Mouse (Mus musculus): ENCODE measurements at regions not wholly inside any gene's neighbourhood (a gene's known extent, or its start where the extent isn't known, plus 50 kb on each side); places are given as distances from the start of the nearest gene placed in this dataset.

DNA sequence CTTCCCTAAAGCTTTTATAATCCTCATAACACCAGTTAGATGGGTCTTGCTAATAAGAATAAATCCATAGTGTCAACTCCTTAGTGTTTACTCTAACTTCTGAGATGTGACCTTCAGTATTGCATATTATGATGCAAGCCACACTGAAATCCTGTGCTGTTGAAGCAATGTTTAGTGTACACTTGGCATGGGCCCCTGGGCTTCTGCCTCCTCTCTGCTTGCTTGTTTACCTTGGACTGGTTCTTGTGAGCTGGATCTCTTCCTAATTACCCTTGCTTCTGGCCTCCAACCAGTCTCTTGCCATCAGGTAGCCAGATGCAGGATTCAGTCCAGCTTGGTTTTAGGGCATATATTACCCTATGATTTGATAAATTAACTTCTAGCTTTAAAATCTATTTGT is 57.0 kb downstream of the Rgs2 start:
- peak; percentile 32 to 50 for DNase-seq

DNA sequence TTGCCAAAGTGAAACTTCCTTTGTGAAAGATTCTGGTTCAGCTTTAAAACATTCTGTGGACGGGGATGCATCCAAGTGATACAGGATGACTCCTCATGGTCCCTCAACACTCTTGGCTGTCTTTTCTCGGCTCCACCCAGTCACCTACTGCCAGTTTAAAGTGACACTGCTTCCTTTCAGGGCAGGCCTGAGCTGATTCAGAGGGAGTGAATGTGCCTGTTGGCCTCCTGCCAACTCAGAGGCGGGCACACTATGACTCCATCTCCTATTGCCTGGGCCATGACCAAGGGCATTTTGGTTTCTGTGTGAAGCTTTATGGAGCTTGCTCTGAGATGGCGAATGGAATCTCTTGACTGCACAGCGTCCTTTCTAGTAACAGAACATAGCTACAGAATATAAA is 62.5 kb downstream of the Rgs2 start:
- DNase-seq: peak; percentile 48 to 70

DNA sequence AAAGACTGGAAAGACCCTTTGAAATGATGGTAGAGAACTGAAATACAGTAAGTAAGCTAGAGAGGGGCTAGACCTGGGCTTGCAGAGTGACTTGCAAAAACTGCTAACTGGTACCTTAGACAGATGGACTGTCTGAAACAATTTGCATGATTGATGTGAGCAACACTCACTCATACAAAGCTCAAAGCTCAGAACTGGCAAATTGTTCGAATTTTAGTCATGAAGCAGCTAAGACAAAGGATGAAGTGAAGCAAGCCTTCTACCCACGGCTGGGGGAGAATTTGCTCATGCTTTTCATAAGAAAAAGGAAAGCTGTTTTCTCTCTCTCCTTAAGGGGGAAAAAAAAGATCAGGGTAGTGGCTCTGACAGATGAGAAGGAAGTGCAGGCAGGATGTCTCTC is 64.5 kb downstream of the Rgs2 start:
- DNase-seq: no peak

DNA sequence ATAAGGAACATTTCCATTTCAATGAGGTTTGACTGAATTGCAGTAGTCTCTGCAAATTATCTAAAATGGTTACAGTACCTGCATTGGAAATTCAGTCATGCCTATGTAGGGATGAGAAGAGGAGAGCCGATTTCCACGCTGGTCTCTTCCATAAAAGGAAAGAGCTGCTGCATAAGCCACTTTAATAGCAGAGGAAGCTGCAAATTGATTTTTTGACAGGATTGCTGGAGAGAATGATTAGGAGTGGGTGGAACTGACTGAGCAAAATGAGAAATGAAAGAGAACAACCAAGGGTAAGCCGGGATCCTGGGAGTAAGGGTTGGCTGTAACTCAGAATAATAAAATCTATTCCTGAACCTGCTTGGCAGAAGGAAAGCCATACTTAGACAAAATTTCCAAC is 65.4 kb downstream of the Rgs2 start:
- no peak for DNase-seq

DNA sequence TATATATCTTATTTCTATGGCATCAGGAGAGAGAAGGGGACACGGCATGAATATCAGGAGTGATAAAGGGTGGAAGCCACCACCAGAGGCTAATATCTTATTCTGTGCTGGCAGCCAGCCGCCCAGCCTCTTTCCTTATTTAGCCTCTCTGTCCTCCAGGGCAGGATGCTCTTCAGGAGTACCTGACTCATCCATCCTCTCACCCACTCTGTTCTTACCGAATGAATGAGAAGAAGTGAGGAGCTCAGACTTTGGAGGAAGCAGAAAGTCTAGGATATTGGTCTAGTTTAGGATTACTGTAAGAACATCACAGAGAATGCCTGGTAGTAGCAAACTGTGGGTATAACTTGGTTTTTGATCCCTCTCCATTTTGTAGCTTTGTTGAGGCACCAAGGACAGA is 73.2 kb downstream of the Rgs2 start:
- no peak for DNase-seq

DNA sequence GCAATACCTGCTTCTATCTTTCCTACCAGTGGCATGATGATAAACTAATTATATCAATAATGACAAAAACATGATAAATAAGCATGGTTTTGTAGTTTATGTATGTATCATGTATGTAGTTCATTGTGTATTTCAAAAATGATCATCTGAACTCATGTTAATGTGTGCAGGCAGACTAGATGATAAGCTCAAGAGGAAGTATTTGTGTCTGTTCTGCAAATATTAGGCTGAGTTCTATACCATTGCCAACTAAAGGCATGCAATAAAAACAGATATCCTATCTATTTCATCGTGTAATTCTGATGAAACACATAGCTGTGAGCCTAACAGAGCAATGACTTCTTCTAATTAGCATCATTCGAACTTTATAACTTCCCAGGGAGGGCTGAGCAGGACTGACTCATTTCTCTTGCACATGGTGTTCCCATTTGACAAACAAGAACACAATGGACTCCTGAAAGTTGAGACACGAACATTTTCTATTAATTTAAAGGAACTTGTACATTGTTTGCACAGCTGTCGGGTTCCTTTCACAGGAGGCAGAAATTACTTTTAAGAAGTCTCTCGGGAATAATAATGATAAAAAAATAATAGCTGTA is 74.3 kb downstream of the Rgs2 start:
- DNase-seq: no peak

DNA sequence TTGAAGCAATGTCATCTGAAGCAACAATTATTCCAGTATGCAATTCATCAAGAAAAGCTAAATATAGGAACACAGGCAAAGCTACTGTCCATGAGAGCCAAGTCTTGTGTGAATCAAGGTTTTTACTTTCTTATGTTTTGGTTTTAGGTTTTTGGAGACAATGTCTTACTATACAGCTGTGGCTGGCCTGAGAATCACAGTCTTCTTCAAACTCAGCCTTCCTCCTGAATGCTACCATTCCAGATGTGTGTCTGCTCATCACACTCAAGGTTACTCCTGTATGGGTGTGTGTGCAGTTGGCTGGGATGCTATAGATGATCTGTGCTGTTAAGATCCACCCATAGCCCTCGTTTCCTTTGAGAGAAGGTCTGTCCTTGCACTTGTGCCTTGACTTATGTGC is 81.5 kb downstream of the Rgs2 start:
- no peak for DNase-seq

DNA sequence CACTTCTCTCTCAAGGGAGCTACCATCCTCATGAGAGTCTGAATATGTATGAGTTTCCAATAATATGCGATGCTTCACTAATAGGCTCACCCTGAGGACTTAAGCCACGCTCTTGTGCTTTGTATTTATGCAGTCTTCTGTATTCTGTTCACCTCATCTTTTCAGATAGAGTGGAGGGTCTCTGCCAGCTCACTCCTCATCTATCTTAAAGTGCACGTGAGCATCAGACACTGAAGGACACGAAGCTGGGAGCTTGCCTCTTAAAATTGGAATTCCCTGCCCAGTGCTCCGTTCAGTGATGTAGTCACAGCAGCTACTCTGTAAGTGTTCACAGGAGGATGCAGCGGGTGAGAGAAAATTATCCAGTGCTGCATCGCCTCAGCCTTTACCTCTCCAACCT is 83.7 kb downstream of the Rgs2 start:
- DNase-seq: no peak

DNA sequence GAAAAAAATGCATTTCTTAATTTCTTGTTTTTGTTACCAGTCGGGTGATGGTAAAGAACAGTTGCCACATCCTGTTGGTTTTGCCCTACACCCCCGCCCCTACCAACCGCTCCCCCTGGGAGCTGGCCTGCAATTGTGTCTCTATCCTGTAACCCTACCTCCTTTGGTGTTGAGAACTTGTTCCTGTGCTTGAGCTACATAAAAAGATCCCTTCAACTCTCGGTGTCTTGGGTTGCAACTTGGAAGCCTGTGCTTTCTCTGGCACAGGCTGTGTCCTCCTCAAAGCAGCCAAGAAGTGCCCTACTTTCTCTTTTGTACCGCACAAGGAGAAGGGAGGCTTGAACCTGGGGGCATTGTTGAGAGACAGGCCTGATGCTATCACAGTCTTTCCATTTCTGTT is 85.0 kb downstream of the Rgs2 start:
- peak; percentile 27 to 50 for DNase-seq

DNA sequence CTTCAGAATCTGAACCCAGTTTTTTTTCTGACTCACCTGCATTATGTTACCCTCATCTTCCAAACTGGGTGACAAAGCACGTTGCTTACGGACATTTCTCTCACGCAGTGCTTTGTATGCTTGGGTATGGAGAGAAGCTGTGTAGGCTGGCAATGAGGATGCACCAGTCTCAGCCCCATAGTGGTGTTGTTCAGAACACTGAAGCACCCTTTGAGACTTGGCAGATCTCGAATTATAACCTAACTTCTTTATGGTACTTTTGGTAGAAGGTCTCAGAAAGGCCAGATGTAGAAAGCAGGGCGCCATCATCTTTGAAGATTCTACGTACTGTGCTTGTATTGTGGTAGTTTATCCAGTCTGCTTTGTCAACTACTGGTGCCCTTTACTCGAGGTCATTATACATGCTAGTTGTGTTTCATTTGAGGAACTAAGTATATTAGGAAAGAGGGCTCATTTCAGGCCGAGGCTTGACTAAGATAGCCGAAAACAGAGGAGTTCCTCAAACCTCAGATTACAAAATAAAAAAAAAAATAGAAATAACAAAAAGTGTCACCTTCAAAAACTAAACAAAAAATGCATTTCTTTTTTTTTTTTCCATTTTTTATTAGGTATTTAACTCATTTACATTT is 85.7 kb downstream of the Rgs2 start:
- peak in 1 of 2 experiments; percentile 16 for DNase-seq

DNA sequence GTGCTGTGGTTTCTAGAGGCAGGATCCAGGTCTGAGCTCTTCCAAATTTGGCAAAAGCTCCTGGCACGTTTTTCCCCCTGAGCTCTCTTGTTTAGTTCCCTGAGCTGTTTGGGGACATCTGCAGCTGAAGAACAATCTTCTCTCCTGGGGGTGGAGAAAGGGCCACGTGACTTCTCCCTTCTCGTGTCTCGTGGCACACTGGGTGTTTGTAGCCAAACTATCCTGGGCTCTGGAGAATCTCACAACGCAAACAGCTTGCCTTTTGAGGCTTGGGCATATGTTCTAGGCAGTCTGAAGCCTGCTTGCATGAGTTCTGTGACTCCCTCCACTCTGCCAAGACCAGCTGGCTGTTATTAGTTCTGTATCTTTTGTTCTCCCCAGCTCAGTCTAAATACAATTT is 86.3 kb downstream of the Rgs2 start:
- peak; percentile 38 to 41 for DNase-seq

DNA sequence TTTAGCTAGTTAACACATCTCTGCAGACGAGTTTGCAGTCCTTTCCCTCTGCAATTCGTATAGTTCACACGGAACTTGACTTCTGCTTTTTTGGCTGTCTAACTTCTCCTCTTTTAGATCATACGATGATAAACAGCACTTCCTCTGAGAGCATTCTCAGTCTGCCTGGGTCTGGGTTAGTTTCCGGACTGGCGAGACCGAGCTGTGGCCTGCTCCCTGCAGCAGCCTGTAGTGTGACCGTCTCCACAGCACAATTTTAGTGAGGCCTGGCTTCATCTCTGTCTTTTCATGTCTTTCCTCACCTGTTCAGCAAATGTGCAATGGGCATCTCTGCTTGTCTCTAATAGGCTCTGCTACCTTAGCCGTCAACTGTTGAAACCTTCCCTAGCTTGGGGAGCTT is 87.4 kb downstream of the Rgs2 start:
- peak; percentile 65 for DNase-seq

DNA sequence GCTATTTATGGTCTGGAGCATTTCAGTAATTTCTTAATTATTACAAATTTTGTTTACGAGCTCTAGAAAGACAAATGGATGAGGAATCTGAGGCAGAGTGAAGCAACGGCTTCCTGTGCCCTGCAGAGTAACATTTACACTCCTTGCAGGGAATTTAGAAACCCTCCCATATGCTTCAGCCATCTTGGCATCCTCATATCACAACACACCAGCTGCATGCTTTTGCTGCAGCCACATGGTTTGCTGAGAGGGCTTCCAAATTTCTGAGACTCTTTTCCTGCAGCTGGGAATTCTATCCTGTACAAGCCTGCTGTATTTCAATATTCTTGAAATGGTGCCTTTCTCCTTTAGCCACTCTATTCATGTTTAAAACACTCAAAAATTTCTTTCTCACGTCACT is 91.4 kb downstream of the Rgs2 start:
- DNase-seq: no peak

DNA sequence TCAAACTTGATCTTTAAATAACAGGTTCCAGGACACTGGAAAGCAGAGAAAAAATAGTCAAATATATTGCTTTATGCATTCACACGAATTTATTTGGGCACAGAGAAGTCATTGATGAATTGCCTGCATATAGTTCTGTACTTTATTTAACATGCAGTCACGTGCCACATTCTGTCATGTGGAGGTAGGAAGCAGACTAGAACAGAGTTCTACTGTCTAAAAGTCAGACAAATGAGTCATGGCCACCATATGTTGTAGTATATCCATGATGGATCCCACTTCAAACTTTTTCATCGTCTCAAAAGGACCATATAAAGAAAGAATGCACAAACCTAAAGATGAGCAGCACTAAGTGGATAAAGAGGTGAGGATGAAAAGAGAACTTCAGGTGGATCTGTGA is 92.7 kb downstream of the Rgs2 start:
- no peak for DNase-seq

DNA sequence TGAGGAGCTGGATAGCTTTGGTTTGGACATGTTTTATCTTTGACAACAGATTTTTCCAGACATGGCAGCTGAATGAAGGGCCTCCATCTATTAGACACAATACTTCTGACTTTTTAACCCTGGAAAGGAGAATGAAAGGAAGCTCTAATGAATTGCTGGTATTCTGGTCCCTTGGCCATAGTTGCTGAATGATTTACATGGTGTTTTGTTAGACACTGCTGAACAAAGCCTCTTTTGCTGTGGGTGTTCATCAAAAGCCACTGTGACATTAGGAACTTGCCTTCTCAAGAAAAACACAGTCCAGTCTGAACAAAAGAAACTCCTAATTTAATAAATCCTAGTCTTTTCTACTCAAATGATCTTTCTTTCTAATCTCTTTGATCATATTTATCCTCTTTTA is 93.4 kb downstream of the Rgs2 start:
- DNase-seq: no peak

DNA sequence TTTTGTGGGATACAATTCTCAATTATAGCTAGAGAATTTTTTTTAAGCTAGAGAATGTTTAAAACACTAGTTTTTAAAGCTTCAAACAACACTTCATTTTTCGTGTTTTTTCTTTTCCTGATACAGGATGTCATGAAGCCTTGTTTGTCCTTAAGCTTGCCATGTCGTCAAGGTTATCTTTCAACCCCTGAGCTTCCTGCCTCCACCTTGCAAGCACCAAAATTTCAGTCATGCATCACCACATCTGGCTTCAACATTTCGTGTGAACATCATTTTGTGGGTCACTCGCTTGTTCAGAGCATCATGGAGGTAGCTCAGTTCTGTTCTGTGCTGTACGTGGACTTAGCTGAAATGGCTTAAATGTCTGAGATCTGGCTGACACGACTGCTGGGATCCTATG is 96.6 kb downstream of the Rgs2 start:
- no peak for DNase-seq

DNA sequence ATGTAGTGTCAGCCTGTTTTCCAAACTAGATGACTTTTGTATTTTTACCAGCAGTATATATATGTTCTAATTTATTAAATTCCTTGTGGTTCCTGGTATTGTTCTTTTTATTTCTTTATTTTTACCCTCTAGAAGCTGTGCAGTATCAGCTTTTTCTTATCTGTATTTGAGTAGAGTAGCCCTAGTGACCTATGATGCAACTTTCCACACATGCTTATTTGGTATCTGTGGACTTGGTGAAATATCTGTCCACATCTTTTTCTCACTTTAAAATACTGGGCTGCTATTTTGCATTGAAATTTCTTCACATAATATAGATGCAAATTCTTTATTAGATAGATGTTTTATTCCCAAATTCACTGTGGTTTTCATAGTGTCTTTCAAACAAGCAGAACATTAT is 97.1 kb downstream of the Rgs2 start:
- DNase-seq: no peak

DNA sequence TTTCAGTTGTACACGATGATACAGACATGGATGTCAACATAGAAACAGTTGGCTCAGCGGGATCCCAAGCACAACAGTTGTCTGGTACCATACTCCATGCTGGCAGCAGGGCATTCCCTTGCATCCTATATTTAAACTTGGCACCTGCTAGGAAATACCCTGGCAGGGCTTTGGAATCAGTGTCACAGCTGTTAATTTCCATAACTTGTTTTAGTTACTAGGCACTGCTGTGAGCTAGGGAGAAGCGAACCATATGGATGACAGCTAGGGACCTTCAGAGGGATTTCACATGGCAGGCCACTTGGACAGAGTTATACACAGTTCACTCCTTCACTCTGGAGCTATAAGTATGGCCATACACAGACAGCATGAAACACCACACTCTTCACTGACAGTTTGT is 100.0 kb downstream of the Rgs2 start:
- peak in 1 of 2 experiments; percentile 28 for DNase-seq

DNA sequence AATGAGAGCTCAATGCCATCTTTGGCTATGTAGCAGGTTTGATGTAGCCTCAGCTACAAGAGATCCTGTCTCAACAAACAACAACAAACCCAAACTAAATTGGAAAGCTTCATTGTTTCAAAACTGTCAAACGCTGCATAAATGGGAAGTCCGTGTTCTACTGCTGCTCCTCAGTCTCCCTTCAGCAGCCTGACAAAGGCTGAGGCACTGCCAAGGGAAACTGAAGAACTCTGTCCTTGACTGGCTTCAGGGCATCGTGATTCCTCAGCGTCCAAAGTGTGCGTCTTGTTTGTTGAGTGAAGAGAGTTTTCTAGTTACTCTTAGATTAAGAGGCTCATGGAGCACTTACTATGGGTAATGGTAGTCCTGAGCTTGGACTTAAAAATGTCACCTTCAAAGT is 100.7 kb downstream of the Rgs2 start:
- no peak for DNase-seq

DNA sequence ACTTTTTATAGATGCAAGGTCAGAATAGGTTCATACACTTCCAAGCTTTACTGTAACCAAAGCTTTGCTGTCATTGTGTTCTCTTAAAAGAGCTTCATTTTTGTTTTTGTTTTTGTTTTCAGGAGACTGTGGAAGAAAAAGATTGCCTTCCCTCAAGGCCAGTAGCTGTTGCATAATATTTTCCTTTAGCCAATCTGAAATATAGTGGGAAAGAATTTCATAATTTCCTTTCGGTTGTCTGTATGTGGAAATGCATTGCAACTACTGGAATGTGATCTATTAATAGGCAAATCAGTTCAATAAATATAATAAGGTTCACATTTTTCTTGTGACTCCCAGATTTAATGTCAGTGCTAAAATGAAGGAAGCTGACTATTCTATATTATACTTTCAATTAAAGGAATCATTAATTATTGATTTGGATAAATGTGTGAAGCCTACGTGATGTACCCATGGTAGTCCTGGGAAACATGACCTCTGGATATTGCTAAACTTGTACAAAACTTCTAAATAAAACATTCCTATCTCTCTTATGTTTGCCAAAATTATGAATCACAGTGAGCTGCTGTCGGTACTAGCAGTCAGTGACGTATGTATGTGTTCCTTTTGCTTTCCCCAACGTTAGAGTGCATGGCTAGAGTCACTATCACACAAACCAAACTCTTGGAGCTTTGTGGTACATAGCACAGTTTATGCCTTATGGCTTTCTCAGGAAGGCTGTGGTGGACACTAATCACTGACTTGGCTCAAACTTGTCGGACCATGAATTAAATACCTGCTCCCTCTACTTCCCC is 102.6 kb downstream of the Rgs2 start:
- no peak for DNase-seq

DNA sequence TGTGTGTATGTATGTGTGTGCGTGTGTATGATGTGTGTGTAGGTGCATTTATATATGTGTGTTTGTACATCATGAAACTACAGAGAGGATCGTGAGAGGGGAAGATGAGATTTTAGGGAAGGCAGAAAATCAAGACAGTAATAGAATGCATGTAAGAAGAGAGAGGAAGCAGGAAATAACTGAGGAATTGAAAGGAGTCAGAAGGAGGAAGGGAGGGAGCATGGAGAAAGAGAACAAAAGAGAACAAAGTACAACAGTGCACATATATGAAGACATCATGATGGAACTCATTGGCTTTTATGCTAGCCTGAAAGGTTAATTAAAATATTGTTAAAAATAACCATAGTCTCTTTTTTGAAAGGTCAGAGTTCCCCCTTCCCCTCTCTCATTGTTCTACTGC is 111.4 kb downstream of the Uchl5 start:
- no peak for DNase-seq

DNA sequence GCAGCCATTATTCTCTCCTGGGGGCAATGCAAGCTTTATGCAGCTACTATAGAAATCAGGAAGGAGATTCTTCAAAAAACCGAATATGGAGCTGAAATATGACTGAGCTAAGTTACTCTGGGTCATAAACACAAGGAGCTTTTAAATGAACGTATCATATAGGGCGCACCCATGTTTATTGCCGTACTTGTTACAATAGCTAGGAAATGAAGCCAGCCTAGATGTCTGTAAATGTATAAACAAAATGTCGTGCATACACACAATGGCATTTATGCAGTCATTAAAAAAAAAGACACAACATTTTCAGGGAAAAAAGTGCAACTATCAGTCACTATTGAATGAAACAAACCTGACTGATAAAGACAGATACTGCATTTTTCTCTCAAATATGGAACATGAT is 111.0 kb downstream of the Uchl5 start:
- DNase-seq: no peak

DNA sequence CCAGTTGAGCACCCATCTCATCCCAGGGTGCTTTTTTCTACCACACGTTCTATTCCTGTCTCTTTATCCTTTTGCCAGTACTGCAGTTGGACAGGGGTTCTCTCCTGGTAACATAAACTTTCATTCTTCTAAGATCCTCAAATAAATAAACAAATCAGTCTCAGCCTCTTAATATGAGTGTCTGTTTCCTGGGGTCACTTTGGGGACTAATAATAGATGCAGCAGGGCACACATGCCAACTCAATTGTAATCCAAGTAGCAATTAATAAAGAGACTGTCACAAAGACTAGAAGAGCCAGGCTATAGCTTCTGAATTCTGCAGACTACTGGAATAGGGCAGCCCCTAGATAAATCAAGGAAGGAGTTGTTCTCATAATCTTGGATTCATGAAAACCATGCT is 108.9 kb downstream of the Uchl5 start:
- no peak for DNase-seq

DNA sequence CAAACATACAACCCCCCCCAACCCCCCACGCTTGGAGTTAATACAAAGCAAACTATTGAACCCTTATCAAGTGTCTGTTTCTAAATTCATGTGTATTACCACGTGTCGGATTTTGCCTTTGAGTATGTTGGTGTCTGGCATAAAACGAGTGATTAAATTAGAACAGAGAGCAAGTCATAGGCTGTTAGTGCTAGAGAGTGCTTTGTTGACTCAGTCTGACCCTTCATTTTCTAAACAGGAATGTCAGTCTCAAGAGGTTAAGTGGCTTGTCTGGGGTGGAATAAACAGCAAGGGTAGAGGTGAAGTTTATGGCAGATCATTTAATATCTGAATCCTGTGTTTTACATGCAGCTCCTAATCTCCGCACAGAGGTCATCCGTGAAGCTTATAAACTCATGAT is 104.1 kb downstream of the Uchl5 start:
- no peak for DNase-seq

DNA sequence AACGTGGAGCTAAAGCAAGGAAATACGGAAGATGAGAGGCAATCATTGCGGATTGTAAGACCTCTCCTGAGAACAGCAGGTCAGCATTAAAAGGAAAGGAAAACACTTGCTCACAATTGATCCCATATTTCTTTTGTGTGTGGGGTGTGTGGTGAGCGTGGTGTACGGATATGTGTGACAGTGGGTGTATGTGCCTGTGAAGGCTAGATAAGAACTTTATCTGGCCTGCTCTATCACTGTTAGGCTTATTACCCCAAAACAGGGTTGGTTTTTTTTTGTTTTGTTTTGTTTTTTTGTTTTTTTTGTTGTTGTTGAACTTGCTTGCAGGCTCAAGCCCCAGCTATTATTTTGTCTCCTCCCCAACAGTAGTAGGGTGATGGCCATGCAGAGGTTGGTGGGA is 102.5 kb downstream of the Uchl5 start:
- DNase-seq: no peak

Measured in lung, postnatal 4 days (tissue).